Mouse (Mus musculus): ENCODE measurements around the gene Lpcat2. TPM values are rescaled to one million over a fixed set of nuclear protein-coding genes. Genes with fewer than 3 reads are reported as not detected.

The Lpcat2 gene
- total RNA-seq, 2 experiments from 2014 or later, result 8.9 to 11.2 TPM

DNA sequence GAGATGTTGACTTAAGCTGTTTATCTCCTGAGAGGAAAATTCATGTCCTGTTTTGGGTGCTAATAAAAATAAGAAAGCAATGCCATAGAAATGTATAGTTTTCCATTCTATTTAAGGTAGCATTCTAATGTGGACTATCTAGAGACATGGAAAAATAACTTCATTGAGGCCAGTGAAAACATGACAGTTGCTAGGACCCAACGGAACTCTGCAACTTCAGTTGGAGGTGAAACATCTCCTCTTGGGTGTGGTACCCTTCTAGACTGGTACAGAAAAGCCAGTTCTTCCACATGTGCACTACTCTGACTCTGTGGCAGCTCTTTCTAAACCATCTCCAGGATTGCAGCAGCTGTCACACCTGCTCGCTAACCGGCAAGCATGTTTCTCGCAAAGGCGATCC is 46.0 kb downstream of the Lpcat2 start, which contains the start of gene Capns2:
TSS of gene Capns2 (plus strand) at position 301 of the 400 bp plus-strand sequence.
- intact Hi-C loops (cut with DNase I), result no loop called here
- no peak for DNase-seq (ENCODE audit: extremely low spot score in 1 of 2, low spot score in 2 of 2)

DNA sequence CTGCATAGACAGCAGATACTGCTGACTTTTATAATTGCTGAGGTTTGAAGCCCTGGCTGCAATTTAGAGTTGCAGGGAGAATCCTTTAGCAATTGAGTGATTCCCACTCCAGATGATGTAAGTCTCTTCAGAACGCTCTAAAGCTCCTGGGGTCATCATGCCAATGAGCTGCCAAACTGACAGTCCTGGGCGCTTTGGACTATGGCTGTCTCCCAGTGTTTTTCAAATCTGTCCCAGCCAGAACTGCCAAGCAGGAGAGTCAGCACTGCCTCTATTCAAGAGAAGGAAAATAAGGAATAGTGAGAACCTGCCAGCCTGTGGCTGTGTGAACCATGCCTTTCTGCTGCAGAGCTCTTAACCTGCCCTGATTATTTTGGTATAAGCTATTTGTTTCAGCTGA is 47.8 kb downstream of the Lpcat2 start:
- DNase-seq (ENCODE audit: extremely low spot score in 1 of 2, low spot score in 2 of 2), result no peak
- intact Hi-C loops (cut with DNase I), result no loop called here

DNA sequence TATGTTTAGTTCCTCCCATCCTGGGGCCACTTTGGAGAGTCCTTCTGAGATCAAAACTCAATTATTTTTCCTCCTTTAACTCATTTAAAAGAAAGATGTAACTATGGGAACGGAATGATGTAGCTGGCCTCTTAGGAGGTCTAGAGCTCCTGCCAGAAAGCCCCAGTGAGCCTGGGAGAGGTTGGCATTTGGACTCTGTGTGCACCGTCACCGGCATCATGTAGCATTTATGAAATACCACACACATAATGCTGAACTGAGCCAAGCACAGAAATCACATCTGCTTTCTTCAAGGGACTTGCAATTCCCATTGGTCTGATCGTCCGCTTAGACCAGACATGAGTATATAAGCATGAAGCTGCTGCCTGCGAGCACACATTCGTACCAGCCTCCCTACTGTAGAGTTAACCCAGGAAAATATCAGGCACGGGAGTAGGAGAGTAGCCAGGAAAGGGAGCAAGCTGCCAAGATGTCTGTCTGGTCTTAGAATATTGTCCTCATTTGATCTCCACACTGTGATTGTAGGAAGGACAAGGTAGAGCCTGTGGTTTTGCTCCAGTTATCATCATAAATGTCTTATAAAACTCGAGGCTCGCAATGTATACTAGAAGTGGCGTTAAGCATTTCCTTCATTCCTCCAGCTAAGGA is 48.5 kb downstream of the Lpcat2 start:
- no peak for DNase-seq (ENCODE audit: extremely low spot score in 1 of 2, low spot score in 2 of 2)

DNA sequence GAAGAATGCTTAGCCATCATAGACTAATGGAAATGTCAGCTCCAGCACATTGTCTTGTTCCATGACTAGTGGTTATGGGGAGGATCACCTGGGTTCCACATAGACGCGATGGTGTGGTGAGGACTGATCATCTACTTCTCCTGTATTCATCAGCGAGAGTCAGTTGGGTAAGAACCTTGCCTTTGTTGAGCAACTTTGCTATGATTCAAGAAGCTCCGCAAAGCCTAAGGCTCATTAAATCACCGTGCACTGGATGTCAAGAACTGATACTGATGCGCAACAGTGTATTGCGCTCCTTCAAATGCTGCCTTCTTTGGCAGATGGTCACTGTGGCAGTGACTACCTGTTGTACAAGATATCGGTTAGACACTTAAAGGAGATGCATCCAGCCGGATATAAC is 51.4 kb downstream of the Lpcat2 start:
- no peak for DNase-seq (ENCODE audit: extremely low spot score in 1 of 2, low spot score in 2 of 2)
- intact Hi-C loops (cut with DNase I), result no loop called here

More for the DNA sequence above, 48.5 kb downstream of the Lpcat2 start:
- intact Hi-C loops (cut with DNase I), result no loop called here

DNA sequence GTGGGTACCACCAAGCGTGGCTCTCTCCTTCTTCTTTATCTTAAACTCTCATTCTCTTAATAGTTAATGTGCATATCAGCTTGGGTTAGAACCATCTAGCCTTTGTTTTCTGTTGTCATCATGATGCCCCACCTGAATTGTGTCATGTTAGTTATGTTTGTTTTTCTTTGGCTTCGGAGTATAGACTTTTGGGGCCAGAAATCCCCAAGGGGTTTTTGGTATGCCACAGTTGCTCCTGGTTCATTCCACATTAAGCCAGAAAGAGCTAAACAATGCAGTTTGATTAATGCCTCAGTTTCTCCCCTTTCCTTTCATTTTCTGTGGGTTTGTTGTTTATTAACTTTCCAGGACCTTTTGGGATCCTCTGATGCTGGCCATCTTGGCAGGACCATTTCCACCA is 53.3 kb downstream of the Lpcat2 start:
- intact Hi-C loops (cut with DNase I), result no loop called here
- DNase-seq (ENCODE audit: extremely low spot score in 1 of 2, low spot score in 2 of 2), result no peak

DNA sequence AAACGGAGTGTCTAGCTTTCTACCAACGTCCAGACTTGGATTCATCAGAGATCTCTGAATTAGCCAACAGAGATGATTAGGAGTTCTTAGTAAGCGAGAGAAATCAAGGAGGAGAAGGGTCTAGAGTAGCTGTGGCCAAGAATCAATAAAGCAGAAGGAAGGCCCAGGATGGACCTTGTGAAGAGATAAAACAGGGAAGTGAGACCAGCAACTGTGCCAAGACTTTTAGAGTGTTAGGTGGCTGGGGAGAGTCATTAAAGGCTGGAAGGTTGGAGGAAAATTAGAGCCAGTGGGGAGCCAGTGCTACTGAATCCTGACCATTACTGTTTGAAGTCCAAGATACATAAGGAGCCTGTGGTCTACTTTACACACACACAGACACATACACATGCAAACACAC is 56.3 kb downstream of the Lpcat2 start:
- intact Hi-C loops (cut with DNase I), result no loop called here
- no peak for DNase-seq (ENCODE audit: extremely low spot score in 1 of 2, low spot score in 2 of 2)

DNA sequence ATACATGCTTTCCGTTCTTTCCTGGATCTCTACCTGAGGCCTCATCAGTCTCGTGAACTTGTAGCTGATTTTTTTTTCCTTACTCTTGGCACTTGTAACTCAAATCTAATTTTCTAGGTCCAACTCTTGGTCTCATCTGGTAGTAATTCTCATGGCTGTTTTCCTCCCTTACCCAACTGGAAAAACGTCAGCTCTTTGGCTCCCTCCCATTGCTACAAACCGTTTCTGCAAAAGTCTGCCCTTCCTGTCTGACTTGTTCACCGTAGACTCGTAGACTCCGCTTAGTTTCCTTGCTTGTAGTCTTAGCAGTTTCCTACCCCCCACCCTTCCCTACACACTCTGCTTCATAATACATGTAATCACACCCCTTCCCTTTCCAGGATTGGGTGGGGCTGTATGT is 58.3 kb downstream of the Lpcat2 start:
- intact Hi-C loops (cut with DNase I), result no loop called here
- no peak for DNase-seq (ENCODE audit: extremely low spot score in 1 of 2, low spot score in 2 of 2)

DNA sequence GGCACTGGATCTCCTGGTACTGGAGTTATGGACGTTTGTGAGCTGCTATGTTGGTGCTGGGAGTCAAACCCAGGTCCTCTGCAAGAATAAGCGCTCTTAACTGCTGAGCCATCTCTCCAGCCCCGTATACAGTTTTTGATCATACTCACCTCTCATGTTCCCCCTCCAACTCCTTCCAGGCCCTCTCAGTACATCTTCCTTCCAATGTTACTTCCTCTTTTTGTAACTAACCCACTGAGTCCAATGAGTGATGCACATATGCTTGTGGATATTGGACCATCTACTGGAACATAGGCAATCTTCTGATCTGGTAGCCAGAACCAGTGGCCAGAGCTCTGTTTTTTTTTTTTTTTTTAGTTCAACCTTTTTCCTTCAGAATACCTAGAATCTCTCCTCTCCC is 60.9 kb downstream of the Lpcat2 start:
- no peak for DNase-seq (ENCODE audit: extremely low spot score in 1 of 2, low spot score in 2 of 2)
- intact Hi-C loops (cut with DNase I), result no loop called here

DNA sequence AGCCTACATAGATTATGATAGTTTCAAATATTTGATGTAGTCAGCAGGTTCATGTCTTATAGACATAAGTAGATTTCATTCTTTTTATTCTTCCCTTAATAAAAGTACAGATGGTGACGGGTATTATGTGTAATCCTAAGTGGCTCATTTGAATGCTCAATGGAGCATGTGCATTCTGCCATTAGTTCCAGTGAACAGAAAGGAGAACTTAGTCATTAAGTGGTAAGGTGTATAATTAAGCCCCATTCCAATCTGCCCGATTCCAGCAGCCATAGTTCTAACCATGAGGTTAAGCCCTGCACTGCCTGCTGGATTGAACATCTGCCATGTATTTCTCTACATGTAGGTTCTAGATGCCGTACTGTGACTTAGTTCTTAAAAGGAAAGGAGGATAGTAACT is 66.6 kb downstream of the Lpcat2 start:
- intact Hi-C loops (cut with DNase I), result no loop called here
- no peak for DNase-seq (ENCODE audit: extremely low spot score in 1 of 2, low spot score in 2 of 2)

DNA sequence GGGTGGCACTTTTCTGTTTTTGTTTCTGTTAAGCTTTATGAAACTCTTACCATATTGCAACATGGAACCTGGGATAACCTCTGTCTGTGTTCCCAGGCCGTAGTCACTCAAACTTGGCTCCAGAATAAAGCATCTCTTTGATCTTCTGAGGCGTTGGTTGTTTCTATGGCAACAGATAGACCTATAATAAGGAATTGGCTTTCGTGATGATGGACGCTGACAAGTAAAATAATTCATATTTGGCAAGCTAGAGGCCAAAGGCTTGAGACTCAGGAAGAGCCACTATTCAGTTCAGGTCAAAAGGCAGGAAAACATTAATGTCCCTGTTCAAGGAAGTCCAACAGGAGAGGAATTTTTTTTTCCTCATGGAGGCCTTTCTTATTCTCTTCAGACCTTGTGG is 73.8 kb downstream of the Lpcat2 start:
- intact Hi-C loops (cut with DNase I), result no loop called here
- no peak for DNase-seq (ENCODE audit: extremely low spot score in 1 of 2, low spot score in 2 of 2)

DNA sequence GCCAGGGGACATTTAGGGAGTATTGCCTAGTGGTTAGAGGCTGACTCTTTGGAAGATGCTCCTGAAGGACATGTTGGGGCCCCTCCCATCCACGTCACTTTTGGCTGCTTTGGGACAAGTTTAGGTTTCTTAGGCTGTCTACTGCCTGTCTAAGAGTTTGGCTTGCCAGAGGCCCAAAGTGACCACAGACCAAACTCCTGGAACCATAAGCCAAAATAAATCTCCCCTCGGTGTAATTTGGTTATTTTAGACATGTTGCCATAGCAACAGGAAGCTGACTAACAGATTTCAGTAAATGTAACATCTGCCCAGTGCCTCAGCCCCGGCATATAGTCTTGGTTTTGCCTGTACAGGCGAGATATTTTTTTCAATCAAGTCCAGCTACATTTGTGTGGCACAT is 82.9 kb downstream of the Lpcat2 start:
- intact Hi-C loops (cut with DNase I), result no loop called here
- DNase-seq (ENCODE audit: extremely low spot score in 1 of 2, low spot score in 2 of 2), result no peak

DNA sequence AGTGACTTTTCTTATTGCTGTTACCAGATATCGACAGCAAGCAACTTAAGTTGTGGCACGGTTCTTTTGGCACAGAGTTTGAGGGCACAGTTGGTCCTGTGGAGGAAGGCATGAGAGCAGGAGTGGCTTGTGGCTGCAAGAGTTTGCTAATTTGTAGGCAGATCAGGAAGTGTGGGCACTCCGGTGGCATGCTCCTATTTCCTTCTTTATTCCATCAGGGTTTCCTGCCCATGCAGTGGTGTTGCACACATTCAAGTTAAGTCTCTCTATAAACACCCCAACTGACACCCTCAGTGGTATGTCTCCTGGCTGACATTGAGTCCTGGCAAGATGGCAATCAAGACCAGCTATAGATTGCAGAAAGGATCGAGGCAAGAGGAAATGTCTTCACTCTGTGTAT is 93.9 kb downstream of the Lpcat2 start:
- intact Hi-C loops (cut with DNase I), result no loop called here
- no peak for DNase-seq (ENCODE audit: extremely low spot score in 1 of 2, low spot score in 2 of 2)

DNA sequence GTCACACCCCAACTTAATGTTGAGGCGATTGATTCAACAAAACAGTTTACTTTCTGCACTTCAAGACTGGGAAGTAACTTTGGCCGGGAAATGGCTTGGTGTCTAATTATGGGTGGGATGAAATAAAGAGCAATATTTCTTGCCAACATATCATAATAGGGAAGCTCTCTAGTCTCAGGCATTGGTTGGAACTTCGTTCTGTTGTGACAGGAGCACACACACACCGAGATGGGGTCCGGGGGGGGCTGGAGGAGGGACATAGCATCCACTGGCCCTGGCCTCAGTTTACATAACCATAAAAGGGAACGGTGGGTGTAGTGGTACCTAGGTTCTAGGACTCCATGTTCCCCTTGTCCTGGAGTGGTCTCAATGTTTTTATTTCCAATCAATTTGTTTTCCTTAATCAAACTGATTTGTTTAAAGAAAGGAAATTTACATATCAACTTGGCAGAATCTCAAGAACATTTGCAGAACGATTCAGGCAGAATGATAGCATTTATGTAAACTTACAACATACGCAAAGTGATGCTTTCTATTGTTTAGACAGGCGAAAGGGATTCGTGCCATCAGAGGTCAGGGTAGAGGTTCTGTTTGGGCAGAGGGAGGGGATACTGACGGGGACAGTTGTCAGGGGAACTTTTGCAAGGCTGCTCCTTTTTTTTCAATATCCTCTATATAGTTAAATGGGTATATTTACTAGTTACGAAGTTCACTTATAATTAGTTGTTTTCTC is 95.7 kb downstream of the Lpcat2 start:
- intact Hi-C loops (cut with DNase I), result no loop called here
- no peak for DNase-seq (ENCODE audit: extremely low spot score in 1 of 2, low spot score in 2 of 2)

DNA sequence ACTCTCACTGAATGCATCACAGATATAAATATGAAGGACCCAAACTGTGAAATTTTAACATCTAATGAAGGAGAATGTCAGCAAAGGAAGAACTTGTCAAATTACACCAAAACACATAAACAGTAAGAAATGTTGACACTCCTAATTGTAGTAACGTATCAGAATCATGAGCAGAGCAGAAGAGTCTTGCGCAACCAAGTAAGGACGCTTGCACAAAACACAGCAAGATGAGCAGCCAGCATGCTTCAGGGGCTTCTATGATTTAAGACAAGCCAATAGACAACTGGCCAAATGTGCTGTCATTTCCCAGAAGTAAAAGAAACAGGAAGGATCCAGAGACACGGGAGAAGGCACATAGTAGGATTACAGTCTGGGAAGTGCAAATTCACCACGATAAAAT is 98.9 kb downstream of the Lpcat2 start:
- intact Hi-C loops (cut with DNase I), result no loop called here
- no peak for DNase-seq (ENCODE audit: extremely low spot score in 1 of 2, low spot score in 2 of 2)

DNA sequence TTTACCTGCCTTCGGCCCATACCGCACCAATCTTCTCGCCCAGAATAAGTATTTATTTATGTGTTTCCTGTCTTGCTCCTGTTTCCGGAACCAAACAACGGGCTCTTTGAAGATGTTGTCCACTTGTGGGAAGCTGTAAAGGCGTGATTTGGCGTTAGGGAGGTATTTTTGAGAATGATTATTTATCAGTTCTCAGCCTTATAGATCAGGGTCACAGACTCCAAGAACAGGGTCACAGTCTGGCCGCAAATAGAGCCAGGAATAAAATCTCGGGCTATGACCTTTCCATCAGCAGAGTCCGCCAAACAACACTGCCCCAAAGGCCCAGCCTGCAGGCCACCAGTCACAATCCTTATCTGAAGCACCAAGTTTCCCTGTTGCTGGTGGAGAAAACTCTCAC is 104.6 kb downstream of the Lpcat2 start, which contains the start of gene Slc6a2:
TSS of gene Slc6a2 (plus strand) at position 301 of the 400 bp plus-strand sequence.
- DNase-seq (ENCODE audit: extremely low spot score in 1 of 2, low spot score in 2 of 2), result no peak
- intact Hi-C loops (cut with DNase I), result no loop called here

DNA sequence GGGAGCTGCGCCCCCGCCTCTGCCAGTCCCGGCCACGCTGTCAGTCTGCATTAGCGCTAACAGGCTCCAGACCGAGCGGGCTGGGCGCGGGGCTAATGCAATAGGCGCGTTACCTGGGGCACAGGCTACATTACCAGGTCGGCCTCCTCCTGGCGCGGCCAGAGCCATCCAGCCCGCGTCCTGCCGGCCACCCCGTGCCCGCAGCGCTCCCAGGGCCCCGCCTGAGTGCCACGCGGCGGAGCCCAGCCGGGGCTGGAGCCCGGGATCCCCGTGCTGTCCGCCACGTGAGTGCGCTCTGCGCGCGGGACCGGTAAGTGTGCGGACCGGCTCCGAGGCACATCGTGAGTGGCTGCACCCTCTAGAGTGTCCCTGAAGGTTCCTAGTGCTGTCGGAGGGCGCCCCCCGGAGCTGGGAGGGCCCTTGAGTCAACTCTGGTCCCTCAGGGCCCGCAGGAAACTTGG is 105.3 kb downstream of the Lpcat2 start:
- intact Hi-C loops (cut with DNase I), result no loop called here

DNA sequence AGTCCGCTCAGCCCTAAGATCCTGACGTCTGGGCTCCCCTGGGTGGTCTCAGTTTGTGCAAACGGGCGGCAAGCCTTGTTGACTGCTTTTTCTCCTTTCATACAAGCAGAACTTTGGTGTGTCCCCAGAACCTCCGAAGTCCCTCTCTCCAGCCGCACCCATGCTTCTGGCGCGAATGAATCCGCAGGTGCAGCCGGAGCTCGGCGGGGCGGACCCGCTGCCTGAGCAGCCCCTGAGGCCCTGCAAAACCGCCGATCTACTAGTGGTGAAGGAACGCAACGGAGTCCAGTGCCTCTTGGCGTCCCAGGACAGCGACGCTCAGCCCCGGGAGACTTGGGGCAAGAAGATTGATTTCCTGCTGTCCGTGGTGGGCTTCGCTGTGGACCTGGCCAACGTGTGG is 105.9 kb downstream of the Lpcat2 start:
- no peak for DNase-seq (ENCODE audit: extremely low spot score in 1 of 2, low spot score in 2 of 2)
- intact Hi-C loops (cut with DNase I), result no loop called here

More for the DNA sequence above, 105.3 kb downstream of the Lpcat2 start:
- peak in 1 of 2 experiments; percentile 26 for DNase-seq (ENCODE audit: extremely low spot score in 1 of 2, low spot score in 2 of 2)

DNA sequence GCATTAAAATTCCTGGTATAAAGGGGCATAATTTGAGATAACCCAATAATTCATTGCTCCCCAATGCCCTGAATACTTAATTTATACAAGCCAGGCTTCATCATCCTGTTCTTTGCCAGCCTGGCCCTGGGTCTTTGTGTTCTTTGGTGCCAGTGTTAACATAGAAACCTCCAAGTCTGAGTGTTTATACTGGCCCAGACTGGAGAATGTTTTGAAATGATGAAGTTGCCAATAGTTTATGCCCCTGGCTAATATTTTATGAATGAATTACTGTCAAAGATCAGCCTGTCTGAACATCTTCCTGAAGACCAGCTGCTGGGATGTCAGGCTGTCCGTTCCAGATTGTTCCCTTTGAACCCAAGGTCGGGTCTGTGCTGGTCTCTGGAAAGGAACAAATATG is 109.4 kb downstream of the Lpcat2 start:
- no peak for DNase-seq (ENCODE audit: extremely low spot score in 1 of 2, low spot score in 2 of 2)
- intact Hi-C loops (cut with DNase I), result no loop called here

All from left cerebral cortex, postnatal 10 days (tissue).